Mouse (Mus musculus): Measurements from ENCODE around the gene Abhd2. TPM values are rescaled to one million over a fixed set of nuclear protein-coding genes. Genes with fewer than 3 reads are reported as not detected.
A peak's percentile ranks its signal among the peaks of the same experiment; 100 is the strongest.
"Not testable (repeated sequence)": the region's sequence is repeated elsewhere in the genome, so short reads cannot be mapped to it uniquely, and the experiment has no call there.

Gene Abhd2
- polyA plus RNA-seq, 1 experiment from 2014 or later = 24.9 TPM

DNA sequence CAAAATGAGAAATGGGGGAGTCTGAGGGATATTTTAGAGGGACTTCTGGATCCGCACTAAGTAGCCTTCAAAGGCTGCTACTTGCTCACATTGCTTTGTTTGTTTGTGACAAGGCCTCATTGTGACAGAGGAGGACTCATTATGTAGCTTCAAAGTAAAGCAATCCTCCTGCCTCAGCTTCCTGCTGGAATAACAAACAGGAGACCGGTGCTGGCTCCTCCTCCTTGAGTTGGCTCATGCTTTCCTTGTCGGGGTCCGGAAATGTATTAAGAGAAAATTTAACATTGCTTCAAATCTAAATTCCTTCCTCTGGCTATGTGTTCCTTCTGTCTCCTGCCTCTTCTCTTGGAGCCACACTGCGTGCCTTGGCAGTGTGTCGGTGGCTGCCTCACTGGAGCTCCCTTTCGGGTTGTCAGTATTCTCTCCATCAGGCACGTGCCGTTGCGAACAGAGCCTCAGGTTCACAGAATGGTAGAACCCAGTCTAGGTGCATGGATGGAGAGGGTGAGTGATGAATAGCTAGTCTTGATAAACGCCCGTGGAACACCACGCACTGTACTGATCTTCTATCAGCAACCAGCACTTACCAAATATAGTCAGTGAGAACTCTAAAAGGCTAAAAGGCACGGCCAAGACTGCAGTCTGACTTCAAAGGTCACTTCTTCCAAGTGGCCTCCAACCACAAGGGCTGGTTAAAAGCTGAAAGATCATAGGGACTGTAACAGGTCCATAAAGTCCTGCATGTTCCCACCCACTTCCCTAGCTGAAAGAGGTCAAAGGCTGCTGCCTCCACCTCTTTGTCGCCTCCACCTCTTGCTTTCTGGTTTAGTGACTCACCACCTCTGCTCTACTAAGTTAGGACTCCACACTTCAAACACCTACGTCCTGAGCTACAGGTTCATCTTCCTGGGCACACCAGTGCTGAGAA is 874 bp upstream of the Abhd2 start:
- 73% methylated on average over 16 of the region's 16 CpGs for WGBS
- H3K4me1 ChIP-seq (replicated peaks; ENCODE audit: control insufficient read depth, insufficient read depth, low read length) = peaks cover 30% of the 10 kb centered on the region
- ATAC-seq (ENCODE audit: low read depth) = no peak
- H3K36me3 ChIP-seq (ENCODE audit: control insufficient read depth, insufficient read depth, low read length) = no peaks in the 10 kb centered on the region
- peak overlapping the region; percentile 56 for H3K9ac ChIP-seq (ENCODE audit: low read length)
- no peaks in the 10 kb centered on the region for H3K27me3 ChIP-seq (ENCODE audit: control insufficient read depth, insufficient read depth, low read depth, low read length)
- H3K4me3 ChIP-seq (ENCODE audit: low read length) = peak overlapping the region; percentile 52
- peak overlapping the region; percentile 76 for H3K4me2 ChIP-seq (ENCODE audit: low read depth, low read length)
- H3K9me3 ChIP-seq (ENCODE audit: control insufficient read depth, low read length) = no peaks in the 10 kb centered on the region
- no peak overlapping the region for H3K27ac ChIP-seq (ENCODE audit: low read length)

- Histone ChIP-seq H3K4me2 (ENCODE audit: low read depth, low read length) (peak overlapping the region; percentile 68), H3K4me3 (ENCODE audit: low read length) (peak overlapping the region; percentile 93), H3K4me1 (replicated peaks; ENCODE audit: control insufficient read depth, insufficient read depth, low read length) (peaks cover 36% of the 10 kb centered on the region), H3K27me3 (ENCODE audit: control insufficient read depth, insufficient read depth, low read depth, low read length) (no peaks in the 10 kb centered on the region), H3K27ac (ENCODE audit: low read length) (peak overlapping the region; percentile 78), H3K9me3 (ENCODE audit: control insufficient read depth, low read length) (no peaks in the 10 kb centered on the region), H3K9ac (ENCODE audit: low read length) (peak overlapping the region; percentile 90), H3K36me3 (ENCODE audit: control insufficient read depth, insufficient read depth, low read length) (no peaks in the 10 kb centered on the region)
- 8% methylated on average over 15 of the region's 15 CpGs for WGBS
- ATAC-seq (ENCODE audit: low read depth) = no peak
Measured at GRCm38 (mm10) chr7:79273738-79274472, 906 bp downstream of the Abhd2 start.

- Histone ChIP-seq H3K27me3 (ENCODE audit: control insufficient read depth, insufficient read depth, low read depth, low read length) (no peaks in the 10 kb centered on the region), H3K9me3 (ENCODE audit: control insufficient read depth, low read length) (no peaks in the 10 kb centered on the region), H3K36me3 (ENCODE audit: control insufficient read depth, insufficient read depth, low read length) (no peaks in the 10 kb centered on the region), H3K9ac (ENCODE audit: low read length) (peak overlapping the region; percentile 90), H3K27ac (ENCODE audit: low read length) (no peak overlapping the region), H3K4me2 (ENCODE audit: low read depth, low read length) (peak overlapping the region; percentile 68), H3K4me3 (ENCODE audit: low read length) (peak overlapping the region; percentile 93), H3K4me1 (replicated peaks; ENCODE audit: control insufficient read depth, insufficient read depth, low read length) (peaks cover 43% of the 10 kb centered on the region)
- WGBS = 50% methylated on average over 8 of the region's 8 CpGs
- ATAC-seq (ENCODE audit: low read depth) = no peak
Measured at GRCm38 (mm10) chr7:79274473-79275010, 1.5 kb downstream of the Abhd2 start.

- H3K4me3 ChIP-seq (ENCODE audit: low read length) = peak overlapping the region; percentile 93
- no peak for ATAC-seq (ENCODE audit: low read depth)
- H3K9ac ChIP-seq (ENCODE audit: low read length) = peak overlapping the region; percentile 90
- H3K4me2 ChIP-seq (ENCODE audit: low read depth, low read length) = peak overlapping the region; percentile 68
- H3K36me3 ChIP-seq (ENCODE audit: control insufficient read depth, insufficient read depth, low read length) = no peaks in the 10 kb centered on the region
- H3K4me1 ChIP-seq (replicated peaks; ENCODE audit: control insufficient read depth, insufficient read depth, low read length) = peaks cover 48% of the 10 kb centered on the region
- WGBS = 11% methylated on average over 11 of the region's 11 CpGs
- H3K27me3 ChIP-seq (ENCODE audit: control insufficient read depth, insufficient read depth, low read depth, low read length) = no peaks in the 10 kb centered on the region
- H3K9me3 ChIP-seq (ENCODE audit: control insufficient read depth, low read length) = no peaks in the 10 kb centered on the region
- H3K27ac ChIP-seq (ENCODE audit: low read length) = peak overlapping the region; percentile 54; the same call in 1 of the 2 replicates
Measured at GRCm38 (mm10) chr7:79275345-79275744, 2.3 kb downstream of the Abhd2 start.

DNA sequence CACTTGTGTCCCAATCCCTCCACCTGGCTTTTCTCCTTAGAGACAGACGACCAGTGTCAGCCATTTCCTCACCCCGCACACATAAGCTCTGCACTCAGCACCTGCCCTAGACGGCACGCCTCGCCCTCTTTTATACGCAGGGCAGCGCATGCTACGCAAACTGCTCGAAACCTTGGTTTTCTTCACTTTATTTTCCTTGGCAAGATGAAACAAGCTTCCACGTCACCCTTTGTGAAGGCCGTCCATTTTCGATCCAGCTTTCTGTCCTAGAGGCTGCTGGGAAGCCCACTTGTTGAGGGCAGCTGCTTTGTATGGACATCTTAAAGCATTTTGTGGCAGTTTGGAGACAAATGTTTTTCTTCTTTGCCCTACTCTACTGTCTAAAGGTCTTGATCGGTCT is 5.4 kb downstream of the Abhd2 start:
- ATAC-seq (ENCODE audit: low read depth) = no peak
- peaks cover 56% of the 10 kb centered on the region for H3K4me1 ChIP-seq (replicated peaks; ENCODE audit: control insufficient read depth, insufficient read depth, low read length)
- no peak overlapping the region; the same call in 1 of the 2 replicates for H3K4me2 ChIP-seq (ENCODE audit: low read depth, low read length)
- H3K27me3 ChIP-seq (ENCODE audit: control insufficient read depth, insufficient read depth, low read depth, low read length) = no peaks in the 10 kb centered on the region
- no peak overlapping the region for H3K4me3 ChIP-seq (ENCODE audit: low read length)
- WGBS = 73% methylated on average over 13 of the region's 13 CpGs
- H3K27ac ChIP-seq (ENCODE audit: low read length) = peak overlapping the region; percentile 65
- peak overlapping the region; percentile 31; the same call in 1 of the 2 replicates for H3K9ac ChIP-seq (ENCODE audit: low read length)
- H3K36me3 ChIP-seq (ENCODE audit: control insufficient read depth, insufficient read depth, low read length) = no peaks in the 10 kb centered on the region
- H3K9me3 ChIP-seq (ENCODE audit: control insufficient read depth, low read length) = no peaks in the 10 kb centered on the region

GRCm38 (mm10) chr7:79279376-79280029 is 6.5 kb downstream of the Abhd2 start:
- no peaks in the 10 kb centered on the region for H3K9me3 ChIP-seq (ENCODE audit: control insufficient read depth, low read length)
- 44% methylated on average over 10 of the region's 10 CpGs for WGBS
- peak overlapping the region; percentile 65 for H3K27ac ChIP-seq (ENCODE audit: low read length)
- no peaks in the 10 kb centered on the region for H3K36me3 ChIP-seq (ENCODE audit: control insufficient read depth, insufficient read depth, low read length)
- H3K4me1 ChIP-seq (replicated peaks; ENCODE audit: control insufficient read depth, insufficient read depth, low read length) = peaks cover 54% of the 10 kb centered on the region
- peak; percentile 51; the same call in 1 of the 2 replicates for ATAC-seq (ENCODE audit: low read depth)
- no peak overlapping the region for H3K4me3 ChIP-seq (ENCODE audit: low read length)
- H3K4me2 ChIP-seq (ENCODE audit: low read depth, low read length) = 0 out of 2 replicates have a peak overlapping the region, but pooled peaks have one; percentile 9
- peak overlapping the region; percentile 33 for H3K9ac ChIP-seq (ENCODE audit: low read length)
- H3K27me3 ChIP-seq (ENCODE audit: control insufficient read depth, insufficient read depth, low read depth, low read length) = no peaks in the 10 kb centered on the region

GRCm38 (mm10) chr7:79282883-79283670 is 10.1 kb downstream of the Abhd2 start:
- ATAC-seq (ENCODE audit: low read depth) = peak; percentile 74
- peaks cover 53% of the 10 kb centered on the region for H3K4me1 ChIP-seq (replicated peaks; ENCODE audit: control insufficient read depth, insufficient read depth, low read length)
- H3K36me3 ChIP-seq (ENCODE audit: control insufficient read depth, insufficient read depth, low read length) = no peaks in the 10 kb centered on the region
- H3K4me2 ChIP-seq (ENCODE audit: low read depth, low read length) = no peak overlapping the region
- H3K27me3 ChIP-seq (ENCODE audit: control insufficient read depth, insufficient read depth, low read depth, low read length) = no peaks in the 10 kb centered on the region
- no peak overlapping the region for H3K4me3 ChIP-seq (ENCODE audit: low read length)
- no peak overlapping the region for H3K9ac ChIP-seq (ENCODE audit: low read length)
- H3K9me3 ChIP-seq (ENCODE audit: control insufficient read depth, low read length) = no peaks in the 10 kb centered on the region
- 48% methylated on average over 12 of the region's 12 CpGs for WGBS
- H3K27ac ChIP-seq (ENCODE audit: low read length) = no peak overlapping the region

GRCm38 (mm10) chr7:79283671-79283941 is 10.6 kb downstream of the Abhd2 start:
- not testable (repeated sequence) for H3K36me3 ChIP-seq (ENCODE audit: control insufficient read depth, insufficient read depth, low read length); H3K4me2 ChIP-seq (ENCODE audit: low read depth, low read length); H3K9me3 ChIP-seq (ENCODE audit: control insufficient read depth, low read length); H3K27ac ChIP-seq (ENCODE audit: low read length); H3K9ac ChIP-seq (ENCODE audit: low read length); H3K4me3 ChIP-seq (ENCODE audit: low read length); ATAC-seq (ENCODE audit: low read depth); H3K27me3 ChIP-seq (ENCODE audit: control insufficient read depth, insufficient read depth, low read depth, low read length)
- 32% methylated on average over 1 of the region's 1 CpGs for WGBS
- peaks cover 49% of the 10 kb centered on the region for H3K4me1 ChIP-seq (replicated peaks; ENCODE audit: control insufficient read depth, insufficient read depth, low read length)
